Mouse (Mus musculus) megakaryocyte, embryonic 14.5 days (primary cell): ENCODE measurements around the gene Setmar. TPM values are rescaled to one million over a fixed set of nuclear protein-coding genes. Genes with fewer than 3 reads are reported as not detected.
"Not testable (repeated sequence)": the region's sequence is repeated elsewhere in the genome, so short reads cannot be mapped to it uniquely, and the experiment has no call there.

ENCODE experiments used
- H3K27me3 ChIP-seq: replicated peaks from 2 replicates; pipeline ENCODE3; 2012; ENCODE audit warnings: inconsistent platforms
- H3K36me3 ChIP-seq: replicated peaks from 2 replicates; pipeline ENCODE3; 2012; ENCODE audit warnings: low read length, inconsistent platforms, mixed read lengths
- H3K4me1 ChIP-seq: 2 replicates; pipeline ENCODE4 v1.6.1; 2012; ENCODE audit warnings: inconsistent platforms
- H3K4me3 ChIP-seq: replicated peaks from 2 replicates; pipeline ENCODE3; 2012; ENCODE audit warnings: moderate library complexity, mild to moderate bottlenecking, inconsistent platforms
- H3K9me3 ChIP-seq: 2 replicates; pipeline ENCODE4 v1.6.1; 2012; ENCODE audit warnings: inconsistent platforms
- FLI1 ChIP-seq: IDR thresholded peaks from 2 replicates; pipeline ENCODE4 v1.6.1; 2012; ENCODE audit warnings: low read length, inconsistent platforms, mixed read lengths
- GATA1 ChIP-seq: IDR thresholded peaks from 3 replicates; pipeline ENCODE4 v1.6.1; 2012; ENCODE audit warnings: mixed read lengths, low read length, inconsistent platforms, borderline replicate concordance
- polyA plus RNA-seq: library from polyadenylated mRNA; stranded (reverse); fragments of >175 nt; gene quantifications from 2 replicates; pipeline ENCODE4 v1.2.3, GENCODE M21; 2012; ENCODE audit warnings: low replicate concordance; ENCODE audit not compliant: insufficient read depth

Setmar gene
- 0.51 TPM in 1 of 2 replicates, not detected in the other for polyA plus RNA-seq

- H3K9me3 ChIP-seq = no peaks in the 10 kb centered on the region
- H3K4me3 ChIP-seq = peak within 1 kb of the TSS; percentile 94
- no peaks in the 10 kb centered on the region for H3K27me3 ChIP-seq
- H3K4me1 ChIP-seq = peaks cover 4% of the 10 kb centered on the region; the same call in 1 of the 2 replicates
- no peaks in the 10 kb centered on the region for H3K36me3 ChIP-seq
- TF ChIP-seq FLI1 = no peak
- TF ChIP-seq GATA1 = no peak
Observed at GRCm38 (mm10) chr6:108064918-108065526, at the start of gene Setmar. TSS of gene Setmar (plus strand) at chr6:108065045.

- no peak overlapping the region for H3K4me3 ChIP-seq
- no peaks in the 10 kb centered on the region for H3K36me3 ChIP-seq
- H3K27me3 ChIP-seq = no peaks in the 10 kb centered on the region
- no peaks in the 10 kb centered on the region for H3K4me1 ChIP-seq
- TF ChIP-seq FLI1 (no peak), GATA1 (no peak)
- H3K9me3 ChIP-seq = no peaks in the 10 kb centered on the region
Observed at GRCm38 (mm10) chr6:108021646-108022045, 43.2 kb upstream of the Setmar start.

GRCm38 (mm10) chr6:108055041-108055440 is 9.8 kb upstream of the Setmar start:
- H3K4me3 ChIP-seq, H3K4me1 ChIP-seq, H3K27me3 ChIP-seq, H3K36me3 ChIP-seq, H3K9me3 ChIP-seq: not testable (repeated sequence)

GRCm38 (mm10) chr6:108055946-108056345 is 8.9 kb upstream of the Setmar start:
- TF ChIP-seq GATA1 (no peak), FLI1 (no peak)
- H3K36me3 ChIP-seq = no peaks in the 10 kb centered on the region
- H3K9me3 ChIP-seq = no peaks in the 10 kb centered on the region
- no peak overlapping the region for H3K4me3 ChIP-seq
- no peaks in the 10 kb centered on the region for H3K4me1 ChIP-seq
- H3K27me3 ChIP-seq = peaks cover 2% of the 10 kb centered on the region

GRCm38 (mm10) chr6:108057353-108057752 is 7.5 kb upstream of the Setmar start:
- no peak overlapping the region for H3K4me3 ChIP-seq
- no peak for TF ChIP-seq GATA1
- TF ChIP-seq FLI1 = no peak
- H3K9me3 ChIP-seq = no peaks in the 10 kb centered on the region
- H3K4me1 ChIP-seq = no peaks in the 10 kb centered on the region
- no peaks in the 10 kb centered on the region for H3K36me3 ChIP-seq
- H3K27me3 ChIP-seq = peaks cover 2% of the 10 kb centered on the region

- peaks cover 2% of the 10 kb centered on the region for H3K27me3 ChIP-seq
- no peak overlapping the region for H3K4me3 ChIP-seq
- no peaks in the 10 kb centered on the region for H3K36me3 ChIP-seq
- no peaks in the 10 kb centered on the region for H3K9me3 ChIP-seq
- H3K4me1 ChIP-seq = no peaks in the 10 kb centered on the region
- no peak for TF ChIP-seq GATA1
- no peak for TF ChIP-seq FLI1
Observed at GRCm38 (mm10) chr6:108058066-108058465, 6.8 kb upstream of the Setmar start.

GRCm38 (mm10) chr6:108061121-108061520 is 3.7 kb upstream of the Setmar start:
- no peaks in the 10 kb centered on the region for H3K9me3 ChIP-seq
- H3K36me3 ChIP-seq = no peaks in the 10 kb centered on the region
- TF ChIP-seq FLI1 (no peak), GATA1 (no peak)
- peaks cover 2% of the 10 kb centered on the region for H3K27me3 ChIP-seq
- 0 out of 2 replicates have a peak, but pooled peaks cover 3% of the 10 kb centered on the region for H3K4me1 ChIP-seq
- no peak overlapping the region for H3K4me3 ChIP-seq

- Histone ChIP-seq H3K9me3 (no peaks in the 10 kb centered on the region), H3K27me3 (no peaks in the 10 kb centered on the region), H3K36me3 (no peaks in the 10 kb centered on the region), H3K4me1 (peaks cover 4% of the 10 kb centered on the region; the same call in 1 of the 2 replicates), H3K4me3 (peak overlapping the region; percentile 94)
- TF ChIP-seq FLI1 (no peak), GATA1 (no peak)
Observed at GRCm38 (mm10) chr6:108065583-108065982, 738 bp downstream of the Setmar start.

GRCm38 (mm10) chr6:108070947-108071346 is 6.1 kb downstream of the Setmar start:
- Histone ChIP-seq H3K4me1 (peaks cover 3% of the 10 kb centered on the region; the same call in 1 of the 2 replicates), H3K27me3 (no peaks in the 10 kb centered on the region), H3K4me3 (no peak overlapping the region), H3K36me3 (peaks cover 21% of the 10 kb centered on the region), H3K9me3 (peaks cover 12% of the 10 kb centered on the region)
- TF ChIP-seq GATA1 (no peak), FLI1 (no peak)

GRCm38 (mm10) chr6:108073071-108073470 is 8.2 kb downstream of the Setmar start:
- H3K9me3 ChIP-seq = peaks cover 12% of the 10 kb centered on the region
- H3K36me3 ChIP-seq = peaks cover 30% of the 10 kb centered on the region
- H3K4me1 ChIP-seq = no peaks in the 10 kb centered on the region; the same call in 1 of the 2 replicates
- TF ChIP-seq FLI1 (no peak), GATA1 (no peak)
- H3K4me3 ChIP-seq = no peak overlapping the region
- H3K27me3 ChIP-seq = no peaks in the 10 kb centered on the region
